Mouse (Mus musculus) cerebellum, postnatal 36 days (tissue): Measurements from ENCODE around the gene Rxrg.

Source experiments
- DNase-seq, 2 experiments: peaks; one replicate each; pipeline ENCODE4 v3.0.0; 2021 to 2022; ENCODE audit warnings: mixed read lengths in 2 of 2

Gene Rxrg

GRCm38 (mm10) chr1:167648670-167649069, 50.5 kb downstream of the Rxrg start:
- no peak for DNase-seq

GRCm38 (mm10) chr1:167649122-167649633, 51.0 kb downstream of the Rxrg start:
- no peak for DNase-seq

- DNase-seq, result no peak
Measured at GRCm38 (mm10) chr1:167652336-167652735, 54.2 kb downstream of the Rxrg start.

- DNase-seq, result no peak
Measured at GRCm38 (mm10) chr1:167659065-167659464, 60.9 kb downstream of the Rxrg start.

GRCm38 (mm10) chr1:167660521-167661101, 62.4 kb downstream of the Rxrg start:
- DNase-seq, result peak; percentile 29 to 30

GRCm38 (mm10) chr1:167661123-167661522, 62.9 kb downstream of the Rxrg start:
- peak; percentile 13 to 20 for DNase-seq

- no peak for DNase-seq
Measured at GRCm38 (mm10) chr1:167663136-167663535, 65.0 kb downstream of the Rxrg start.

- peak; percentile 67 to 79 for DNase-seq
Measured at GRCm38 (mm10) chr1:167669796-167670195, 71.6 kb downstream of the Rxrg start.

- no peak for DNase-seq
Measured at GRCm38 (mm10) chr1:167672433-167672987, 74.3 kb downstream of the Rxrg start.

- DNase-seq, result no peak
Measured at GRCm38 (mm10) chr1:167679061-167679460, 80.9 kb downstream of the Rxrg start.

GRCm38 (mm10) chr1:167688001-167688346, 89.8 kb downstream of the Rxrg start:
- DNase-seq, result no peak

GRCm38 (mm10) chr1:167688347-167689231, 90.4 kb downstream of the Rxrg start:
- DNase-seq, result no peak

GRCm38 (mm10) chr1:167689232-167689261, 90.9 kb downstream of the Rxrg start, which contains the start of gene Lmx1a:
Lmx1a (plus strand) TSS chr1:167689237.
- no peak for DNase-seq
